Mouse (Mus musculus): ENCODE measurements around the gene Itgam.

Itgam gene

DNA sequence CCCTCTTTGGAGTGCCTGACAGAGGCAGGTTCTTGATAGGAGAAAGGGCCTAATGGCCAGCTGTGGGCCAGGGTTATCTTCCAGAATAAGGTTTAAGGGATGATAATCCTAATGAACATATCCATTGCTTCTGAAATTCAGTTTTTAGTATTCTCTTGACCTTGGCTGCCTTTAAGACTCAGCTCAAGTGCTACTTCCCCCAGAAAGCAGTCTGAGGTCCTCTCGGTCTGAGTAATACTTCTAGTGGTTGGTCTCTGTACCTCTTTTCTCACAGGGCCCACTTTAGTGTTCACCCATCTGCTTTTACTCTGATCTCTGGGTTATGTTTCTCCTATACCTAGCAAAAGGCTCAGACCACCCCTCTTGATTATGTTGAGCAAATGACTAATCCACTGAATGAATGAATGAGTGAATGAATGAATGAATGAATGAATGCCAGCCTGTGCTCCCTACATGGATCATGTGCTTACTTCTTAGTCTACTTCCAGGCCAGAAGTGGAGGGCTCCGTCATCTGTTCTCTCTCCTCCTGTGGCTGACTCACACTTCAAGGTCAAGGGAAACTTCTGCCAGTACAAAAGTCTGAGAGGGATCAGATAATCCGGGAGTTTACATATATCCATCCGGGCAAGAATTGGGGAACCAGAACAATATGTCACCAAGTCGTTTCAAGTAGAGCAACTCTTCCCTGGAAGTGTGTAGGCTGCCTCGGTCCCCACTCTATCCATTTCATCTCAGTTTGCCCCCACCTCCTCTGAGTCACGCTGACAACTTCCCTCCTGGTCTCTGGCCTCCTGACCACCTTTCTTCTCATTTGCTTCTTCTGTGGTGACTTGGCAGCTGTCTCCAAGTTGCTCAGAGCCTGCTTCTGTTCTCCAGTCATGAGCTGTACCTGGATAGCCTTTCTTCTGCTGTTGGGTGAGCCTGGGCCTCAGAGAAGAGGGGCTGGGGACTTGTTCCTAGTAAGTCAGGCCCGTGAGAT, 66.6 kb downstream of the Itgam start, which contains the start of gene Itgax:
Gene Itgax (plus strand): TSS at position 807 of the 980 bp plus-strand sequence.
- WGBS, result 87% methylated on average over 8 of the region's 8 CpGs

DNA sequence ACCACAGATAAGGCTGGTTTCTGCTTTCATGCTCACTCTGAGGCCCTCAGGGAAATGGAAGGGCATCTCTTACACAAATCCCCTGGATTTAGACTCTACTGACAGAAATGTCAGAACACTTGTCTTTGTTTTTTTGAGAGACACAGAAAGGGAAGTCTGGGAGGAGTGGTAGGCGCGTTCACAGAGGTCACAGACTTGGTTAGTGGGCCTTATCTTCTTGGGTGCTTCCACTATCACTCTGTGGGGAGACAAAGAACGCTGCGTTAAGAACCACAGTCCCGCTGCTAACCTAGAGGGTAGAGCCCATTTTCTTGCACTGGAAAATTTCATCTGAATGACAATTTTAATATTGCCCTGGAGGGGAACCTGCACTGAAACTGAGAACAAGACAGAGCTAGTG, 69.7 kb downstream of the Itgam start:
- 94% methylated on average over 5 of the region's 5 CpGs for WGBS

DNA sequence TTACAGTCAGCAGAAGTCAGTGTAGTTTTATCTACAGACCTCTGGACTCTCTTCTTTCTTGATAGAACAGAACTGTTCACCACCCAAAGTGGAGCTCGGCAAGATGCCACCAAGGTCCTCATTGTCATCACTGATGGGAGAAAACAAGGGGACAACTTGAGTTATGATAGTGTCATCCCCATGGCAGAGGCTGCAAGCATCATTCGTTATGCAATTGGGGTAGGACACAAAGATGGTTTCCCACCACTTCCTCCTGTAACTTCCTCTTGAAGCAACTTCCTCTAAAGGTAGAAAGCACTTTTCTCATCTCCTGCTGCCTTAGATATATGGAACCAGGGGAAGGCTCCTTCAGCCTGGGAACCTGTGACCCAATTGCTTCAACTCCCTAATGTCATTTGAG, 71.2 kb downstream of the Itgam start:
- 81% methylated on average over 2 of the region's 2 CpGs for WGBS

- 66% methylated on average over 4 of the region's 4 CpGs for WGBS
These were observed 74.5 kb downstream of the Itgam start for GRCm38 (mm10) chr7:128136927-128137326.

DNA sequence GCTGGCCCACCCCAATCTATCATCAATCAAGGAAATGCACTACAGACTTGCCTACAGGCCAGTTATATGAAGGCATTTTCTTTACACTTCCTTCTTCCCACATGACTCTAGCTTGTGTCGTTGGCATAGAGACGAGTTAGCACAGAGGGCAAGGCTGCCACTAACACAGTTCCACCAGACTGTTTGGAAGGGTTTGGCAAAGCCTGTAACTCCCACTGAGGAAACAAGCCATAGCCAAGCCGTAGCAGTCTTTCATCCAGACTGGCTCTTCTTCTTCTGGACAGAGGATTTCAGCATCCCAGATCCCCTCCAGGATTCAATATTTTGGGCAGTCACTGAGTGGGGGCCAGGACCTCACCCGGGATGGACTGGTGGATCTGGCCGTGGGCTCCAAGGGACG, 77.2 kb downstream of the Itgam start:
- WGBS, result 82% methylated on average over 6 of the region's 6 CpGs

DNA sequence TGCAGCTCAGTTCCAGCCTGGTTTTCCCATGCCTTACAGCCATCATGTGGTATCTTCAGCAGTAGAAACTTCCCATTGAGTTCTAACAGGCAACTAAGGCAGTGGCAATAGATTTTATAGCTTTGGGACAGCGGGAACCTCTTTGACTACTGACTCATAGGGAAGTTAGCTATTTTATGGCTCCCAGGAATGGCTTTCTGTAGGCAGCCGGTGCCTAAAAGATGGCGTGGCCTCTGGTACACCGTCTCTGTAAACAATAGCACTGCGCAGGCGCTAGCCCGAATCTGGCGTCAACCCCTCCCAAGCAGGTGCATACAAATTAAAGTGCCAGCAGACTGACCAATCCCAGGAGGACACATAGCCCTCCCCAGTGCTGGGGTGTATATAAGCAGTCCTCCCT, 88.5 kb downstream of the Itgam start:
- 85% methylated on average over 8 of the region's 8 CpGs for WGBS

DNA sequence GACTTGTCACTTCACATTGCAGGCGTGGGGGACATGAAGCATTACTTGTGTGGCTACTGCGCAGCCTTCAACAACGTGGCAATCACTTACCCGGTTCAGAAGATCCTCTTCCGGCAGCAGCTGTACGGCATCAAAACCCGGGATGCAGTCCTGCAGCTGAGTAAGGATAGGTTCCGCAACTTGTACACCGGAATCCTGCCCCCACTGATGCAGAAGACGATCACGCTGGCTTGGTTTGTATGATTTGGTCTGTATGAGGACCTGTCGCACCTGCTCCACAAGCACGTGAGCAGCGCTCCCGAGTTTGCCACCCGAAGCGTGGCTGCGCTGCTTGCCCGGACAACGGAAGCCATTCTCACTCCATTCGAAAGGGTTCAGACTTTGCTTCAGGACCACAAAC, 91.6 kb downstream of the Itgam start, which contains the start of gene Itgad:
Gene Itgad (plus strand): TSS at position 301 of the 400 bp plus-strand sequence.
- 95% methylated on average over 21 of the region's 21 CpGs for WGBS

DNA sequence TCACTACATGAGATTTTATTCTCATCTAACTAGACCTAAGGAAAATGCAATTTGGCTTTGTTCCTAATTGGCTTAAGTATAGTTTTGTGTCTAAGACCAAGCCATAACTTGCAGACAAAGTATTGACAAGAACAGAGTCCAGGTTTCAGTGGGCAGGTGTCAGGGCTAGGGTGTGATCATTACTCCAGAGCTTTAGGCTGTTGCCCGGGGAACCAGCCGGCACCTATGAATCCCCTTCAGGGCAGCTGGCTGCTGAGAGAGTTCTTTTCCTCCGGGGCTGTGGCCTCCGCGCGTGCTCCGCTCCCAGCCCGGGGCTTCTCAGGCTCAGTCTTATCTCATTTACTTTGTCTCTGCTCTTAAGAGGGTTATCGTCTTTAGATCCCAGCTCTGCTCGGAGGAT, 92.5 kb downstream of the Itgam start:
- 74% methylated on average over 10 of the region's 10 CpGs for WGBS

- WGBS, result 85% methylated on average over 8 of the region's 8 CpGs
These were observed 96.4 kb downstream of the Itgam start for GRCm38 (mm10) chr7:128158688-128159354.

GRCm38 (mm10) chr7:128164001-128164400, 101.6 kb downstream of the Itgam start:
- 67% methylated on average over 4 of the region's 4 CpGs for WGBS

- 89% methylated on average over 7 of the region's 7 CpGs for WGBS
These were observed 104.0 kb downstream of the Itgam start for GRCm38 (mm10) chr7:128166391-128166790.

Measured in cerebral cortex, adult 2 months (tissue).